Mouse (Mus musculus): ENCODE results near the gene Unc45b.
"Not testable (repeated sequence)": the region's sequence is repeated elsewhere in the genome, so short reads cannot be mapped to it uniquely, and the experiment has no call there.

Unc45b gene

DNA sequence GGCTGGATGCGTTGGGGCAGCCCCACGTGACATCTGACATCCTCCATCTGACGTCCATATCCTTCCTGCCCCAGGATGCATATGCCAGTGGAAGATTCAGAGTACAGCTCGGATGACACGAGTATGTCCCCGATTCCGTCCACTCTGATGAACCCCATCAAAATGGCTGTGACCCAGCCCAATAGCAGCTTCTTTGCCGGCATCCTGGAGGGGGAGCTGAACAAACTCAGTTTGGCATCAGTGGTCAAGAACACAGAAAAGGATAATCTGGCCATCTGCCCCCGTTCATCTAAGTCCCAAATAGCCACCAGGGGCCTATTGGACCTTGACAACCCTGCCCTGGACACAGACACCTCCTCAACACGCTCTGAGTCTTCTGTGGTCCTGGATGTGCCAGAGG, 12.9 kb upstream of the Unc45b start:
- DNase-seq (ENCODE audit: low spot score), result no peak

DNA sequence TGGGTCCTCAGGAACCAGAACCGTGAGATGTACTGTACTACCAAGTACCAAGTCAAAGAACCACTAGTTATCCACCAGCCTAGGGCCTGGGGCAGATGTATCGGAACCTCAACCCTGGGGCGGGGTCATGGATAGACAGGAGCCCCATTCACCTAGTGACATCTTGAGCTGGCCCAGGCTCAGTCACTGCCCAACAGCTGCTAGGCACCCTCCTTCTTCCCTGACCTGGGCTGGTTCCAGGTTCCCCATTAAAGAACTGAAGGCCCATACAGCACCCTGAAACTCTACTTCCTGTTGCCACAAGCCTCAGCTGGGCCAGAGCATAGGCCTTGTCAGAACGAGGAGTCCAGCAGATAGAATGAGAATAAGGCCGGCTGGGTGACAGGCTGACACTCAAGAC, 10.6 kb upstream of the Unc45b start:
- no peak for DNase-seq (ENCODE audit: low spot score)

DNA sequence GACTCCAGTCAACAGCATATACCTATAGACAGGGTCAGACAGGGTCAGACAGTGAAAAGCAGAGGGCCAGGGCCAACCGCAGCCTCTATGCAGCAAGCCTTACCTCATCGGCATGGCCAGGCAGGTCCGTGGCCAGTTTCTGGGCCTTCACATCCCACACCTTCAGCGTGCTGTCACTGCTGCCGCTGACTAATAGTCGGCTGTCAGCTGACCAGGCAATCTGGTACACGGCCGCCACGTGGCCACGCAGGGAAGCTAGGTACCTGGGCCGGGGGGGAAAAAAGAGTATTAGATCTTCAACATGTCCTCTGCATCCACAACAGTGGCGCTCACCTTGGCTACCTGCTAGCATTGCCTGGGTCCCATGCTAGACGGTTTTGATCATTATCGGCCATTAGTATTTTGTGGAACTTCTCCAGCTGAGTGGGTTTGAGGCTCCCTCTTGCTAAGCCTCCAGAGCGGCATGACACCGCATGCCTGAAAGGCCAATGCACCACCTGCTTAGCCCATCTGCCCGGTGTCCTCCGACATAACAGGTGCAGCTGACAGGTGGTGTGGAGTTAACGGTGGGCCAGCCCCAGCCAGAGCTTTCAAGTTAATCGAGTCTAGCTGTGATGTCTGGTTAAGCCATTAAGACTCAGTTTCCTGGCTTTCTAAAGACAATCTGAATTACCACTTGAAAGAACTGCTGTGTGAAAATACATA, 8.6 kb upstream of the Unc45b start:
- no peak for DNase-seq (ENCODE audit: low spot score)

DNA sequence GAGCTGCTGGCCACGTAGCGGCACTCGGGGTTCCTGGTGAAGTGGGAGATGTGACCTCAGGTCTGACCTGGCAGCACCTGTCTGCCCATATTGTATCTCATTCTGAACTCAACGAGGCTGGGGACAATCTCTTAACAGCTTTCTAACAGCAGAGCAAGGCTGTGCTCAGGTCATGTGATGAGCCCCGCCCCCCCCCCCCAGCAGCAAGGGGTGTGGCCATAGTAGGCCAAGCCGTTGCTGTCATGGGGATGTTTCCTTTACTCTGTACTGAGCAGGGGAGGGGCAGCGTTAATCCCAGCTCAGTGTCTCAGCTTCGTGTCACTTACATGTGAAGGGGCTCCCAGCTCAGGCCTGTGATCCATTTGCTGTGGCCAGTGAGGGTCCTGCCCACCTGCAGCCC, 5.4 kb upstream of the Unc45b start:
- DNase-seq (ENCODE audit: low spot score), result no peak

DNA sequence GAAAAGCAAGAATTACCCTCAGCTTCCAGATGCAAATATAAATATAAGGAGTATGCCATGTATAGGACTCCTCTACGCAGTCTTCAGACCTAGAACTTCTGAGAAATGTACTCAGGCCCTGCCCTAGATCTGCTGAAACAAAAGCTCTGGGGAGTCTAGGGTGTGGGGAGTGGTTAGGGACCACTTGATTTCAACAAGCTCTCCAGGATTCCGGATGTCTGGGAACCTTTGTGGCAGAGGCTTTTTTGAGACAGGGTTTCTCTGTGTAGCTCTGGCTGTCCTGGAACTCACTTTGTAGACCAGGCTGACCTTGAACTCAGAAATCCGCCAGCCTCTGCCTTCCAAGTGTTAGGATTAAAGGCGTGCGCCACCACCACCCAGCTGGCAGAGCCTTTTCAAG, 4.5 kb upstream of the Unc45b start:
- DNase-seq (ENCODE audit: low spot score), result no peak

DNA sequence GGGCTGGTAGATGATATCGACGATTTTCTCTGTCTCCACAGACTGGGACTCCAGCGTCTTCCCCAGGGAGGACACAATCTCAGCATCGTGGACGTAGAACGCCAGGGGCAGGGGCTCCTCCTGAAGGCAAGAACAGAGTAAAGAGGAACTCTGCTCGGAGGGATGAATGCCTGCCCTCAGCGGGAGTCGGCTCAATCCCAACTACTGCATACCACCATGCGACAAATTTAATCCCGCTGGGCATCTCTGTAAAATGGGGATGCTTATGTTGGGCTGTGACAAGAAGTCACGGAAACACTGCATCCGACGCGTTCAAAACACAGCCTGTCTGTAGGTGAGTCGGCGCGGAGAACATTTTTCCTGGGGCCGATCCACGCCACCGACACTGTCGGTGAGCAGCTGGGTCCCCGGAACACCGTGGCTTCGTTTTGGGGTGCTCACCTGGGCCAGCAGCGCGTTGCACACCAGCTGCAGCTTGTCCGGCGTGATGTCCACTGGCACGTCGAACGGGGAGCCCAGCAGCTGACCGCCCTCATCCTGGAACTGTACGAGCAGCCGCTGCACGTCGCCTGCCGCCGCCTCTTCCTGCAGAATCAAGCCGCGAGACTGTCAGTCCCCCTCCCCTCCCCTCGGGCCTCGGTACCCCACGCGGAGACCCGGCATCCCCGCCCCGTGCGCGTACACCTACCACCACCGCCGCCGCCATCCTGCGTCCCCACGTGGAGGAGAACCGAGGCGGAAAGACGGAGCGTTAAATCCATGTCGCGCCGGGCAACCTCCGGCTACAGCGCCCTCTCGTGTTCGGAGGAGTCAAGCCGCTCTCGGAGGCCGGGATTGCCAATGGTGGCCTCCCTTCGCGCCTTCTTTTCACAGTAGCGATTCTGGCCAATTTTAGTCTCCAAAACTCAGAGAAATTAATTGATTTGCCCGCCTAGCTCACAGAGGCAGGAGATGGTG, 2.4 kb upstream of the Unc45b start, which contains the start of gene Nle1:
Gene Nle1, minus strand, starts transcription at position 761 of the 957 bp plus-strand sequence.
- DNase-seq (ENCODE audit: low spot score), result peak; percentile 84

DNA sequence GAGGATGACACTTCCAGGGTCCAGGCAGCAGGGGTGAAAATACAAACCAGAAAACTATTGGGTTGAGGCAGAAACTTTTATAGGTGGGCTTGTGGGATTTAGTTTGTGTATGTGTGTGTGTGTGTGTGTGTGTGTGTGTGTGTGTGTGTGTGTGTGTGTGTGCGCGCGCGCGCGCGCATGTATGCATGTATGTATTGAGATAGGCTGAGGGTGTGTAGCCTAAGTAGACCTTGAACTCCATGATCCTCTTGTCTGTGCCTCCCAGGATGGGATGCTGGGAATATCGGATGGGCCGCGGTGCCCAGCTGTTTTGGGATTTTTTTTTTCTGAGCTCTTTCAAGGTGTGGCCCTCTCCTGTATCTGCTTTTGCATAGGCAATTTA, 1.8 kb upstream of the Unc45b start:
- DNase-seq (ENCODE audit: low spot score), result no peak

DNA sequence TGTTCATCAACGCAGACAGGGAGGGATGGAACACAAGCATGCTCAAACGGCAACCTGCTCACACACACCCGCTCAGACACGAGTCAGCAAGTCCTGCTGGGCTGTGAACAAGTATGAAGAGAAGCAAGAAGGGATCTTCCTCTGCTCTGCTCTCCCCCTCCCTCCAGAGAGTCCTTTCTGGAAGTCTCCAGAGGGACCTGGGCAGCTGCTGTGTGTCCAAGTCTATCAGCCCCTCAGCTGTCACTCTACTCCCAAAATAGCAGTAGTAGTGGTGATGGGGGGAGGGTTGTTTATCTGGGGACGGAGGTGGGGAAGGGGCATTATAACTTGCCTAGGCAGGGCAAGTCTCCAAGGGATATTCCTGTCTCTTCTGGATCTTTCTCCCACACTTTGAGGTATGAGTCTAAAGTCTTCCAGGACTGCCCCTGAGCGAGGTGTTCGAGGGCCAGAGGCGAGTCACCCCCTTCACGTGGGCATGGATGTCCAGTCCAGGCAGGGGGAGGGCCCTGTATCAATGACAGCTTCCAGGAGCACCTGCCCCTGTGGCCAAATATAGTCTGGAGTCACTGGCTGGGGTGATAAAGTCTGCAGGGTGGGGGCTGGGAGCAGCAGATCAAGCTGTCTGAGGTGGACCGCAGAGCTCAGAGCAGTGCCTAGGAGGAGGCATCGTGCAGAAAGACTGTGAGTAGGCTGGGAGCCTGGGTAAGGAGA, 484 bp downstream of the Unc45b start:
- DNase-seq (ENCODE audit: low spot score), result no peak

DNA sequence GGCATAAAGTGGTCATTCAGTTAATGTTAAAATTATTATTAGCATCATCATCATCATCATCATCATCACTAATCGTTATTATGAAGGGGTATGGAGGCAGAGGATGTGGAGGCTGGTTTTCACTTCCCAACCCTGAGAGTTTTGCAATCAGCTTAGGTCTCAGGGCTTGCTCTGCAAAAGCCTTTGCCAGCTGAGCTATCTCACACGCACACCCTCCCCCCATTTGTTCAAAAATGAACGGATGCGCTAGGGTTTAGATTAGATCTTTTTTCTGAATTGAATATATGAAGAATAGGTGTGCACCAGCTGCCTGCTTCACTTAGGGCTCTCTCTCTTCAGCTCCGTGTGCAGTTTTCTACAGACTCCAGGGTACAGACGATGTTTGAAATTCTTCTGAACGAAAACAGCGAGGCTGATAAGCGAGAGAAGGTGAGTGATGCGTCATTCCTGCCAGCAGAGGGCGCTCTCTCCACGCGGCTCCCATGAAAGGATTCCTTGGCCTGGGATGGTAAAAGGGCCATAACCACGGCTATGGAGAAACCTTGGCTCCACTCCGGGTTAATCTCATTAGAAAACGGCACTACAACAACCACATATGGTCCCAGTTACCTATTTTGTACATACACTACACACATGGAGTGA, 4.5 kb downstream of the Unc45b start:
- DNase-seq (ENCODE audit: low spot score), result peak; percentile 21

DNA sequence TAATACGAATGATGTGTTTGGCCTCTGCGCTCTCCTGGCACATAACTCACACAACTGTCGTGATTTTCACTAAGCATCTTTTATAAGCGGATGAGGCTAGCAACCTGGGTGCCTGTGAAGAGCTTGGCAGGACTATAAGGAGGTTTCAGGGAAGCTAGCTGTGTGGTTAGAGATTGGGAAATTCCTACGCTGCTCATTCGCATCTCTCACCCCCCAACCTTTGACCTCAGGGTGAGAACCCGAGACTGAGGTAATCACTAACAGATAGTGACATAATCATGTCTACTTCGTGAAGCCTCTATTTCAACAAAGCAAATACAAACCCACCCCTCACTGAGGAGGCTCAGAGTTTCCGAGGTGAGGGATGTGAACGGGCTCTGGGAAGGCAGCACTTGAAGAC, 10.4 kb downstream of the Unc45b start:
- DNase-seq (ENCODE audit: low spot score), result no peak

DNA sequence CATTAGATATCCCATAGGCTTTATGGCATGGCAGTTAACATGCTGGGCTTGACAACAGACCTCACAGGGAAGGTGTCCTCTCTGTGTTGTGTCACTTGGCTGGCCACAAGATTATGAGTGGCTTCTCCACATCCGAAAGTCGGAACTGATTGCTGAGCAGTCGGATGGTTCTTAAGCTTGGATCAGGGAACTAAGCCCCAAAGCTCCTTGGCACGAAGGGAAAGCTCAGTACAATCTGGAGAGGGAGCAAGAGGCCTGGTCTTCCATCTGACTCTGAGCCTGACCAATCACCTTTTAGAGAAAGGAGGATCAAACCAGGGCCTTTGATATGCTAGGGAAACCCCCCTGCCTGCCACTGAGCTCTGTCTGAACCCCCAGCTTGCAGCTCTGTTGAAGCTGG, 11.3 kb downstream of the Unc45b start:
- DNase-seq (ENCODE audit: low spot score), result no peak

DNA sequence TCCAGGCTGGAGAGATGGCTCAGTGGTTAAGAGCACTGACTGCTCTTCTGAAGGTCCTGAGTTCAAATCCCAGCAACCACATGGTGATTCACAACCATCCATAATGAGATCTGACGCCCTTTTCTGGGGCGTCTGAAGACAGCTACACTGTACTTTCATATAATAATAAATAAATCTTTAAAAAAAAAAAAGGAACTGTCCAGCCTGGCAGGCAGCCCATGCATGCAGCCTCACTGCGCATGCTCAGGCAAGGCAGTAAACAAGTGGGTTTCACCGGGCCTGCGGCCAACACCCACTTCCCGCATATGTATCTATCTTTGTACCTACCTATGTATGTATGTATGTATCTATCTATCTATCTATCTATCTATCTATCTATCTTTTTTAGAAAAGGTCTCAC, 13.6 kb downstream of the Unc45b start:
- not testable (repeated sequence) for DNase-seq (ENCODE audit: low spot score)

DNA sequence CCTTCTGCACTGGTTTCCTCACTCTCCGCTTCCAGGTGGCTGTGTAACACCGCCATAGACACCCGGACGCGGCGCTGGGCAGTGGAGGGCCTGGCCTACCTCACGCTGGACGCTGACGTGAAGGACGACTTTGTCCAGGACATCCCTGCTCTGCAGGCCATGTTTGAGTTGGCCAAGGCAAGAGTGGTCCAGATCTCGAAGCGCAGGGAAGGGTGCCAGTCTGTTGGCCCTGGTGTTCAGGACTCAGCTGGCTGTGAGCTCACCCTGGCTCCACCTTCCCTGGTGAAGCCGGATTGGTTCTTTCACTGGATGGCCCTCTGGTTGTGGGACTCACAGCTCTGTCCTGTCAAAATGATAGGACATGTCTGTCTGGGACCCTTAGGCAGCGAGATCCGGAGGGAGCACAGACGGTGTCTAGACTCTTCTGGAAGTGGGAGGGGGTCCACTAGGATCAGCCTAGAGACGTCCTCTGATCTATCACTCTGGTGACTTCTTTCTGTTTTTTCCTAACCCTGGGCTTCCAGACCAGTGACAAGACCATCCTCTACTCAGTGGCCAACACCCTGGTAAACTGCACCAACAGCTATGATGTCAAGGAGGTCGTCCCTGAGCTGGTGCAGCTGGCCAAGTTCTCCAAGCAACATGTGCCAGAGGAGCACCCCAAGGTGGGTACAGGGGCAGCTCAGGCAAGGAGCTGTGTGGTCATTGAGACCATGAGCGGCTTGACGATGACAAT, 18.7 kb downstream of the Unc45b start:
- no peak for DNase-seq (ENCODE audit: low spot score)

DNA sequence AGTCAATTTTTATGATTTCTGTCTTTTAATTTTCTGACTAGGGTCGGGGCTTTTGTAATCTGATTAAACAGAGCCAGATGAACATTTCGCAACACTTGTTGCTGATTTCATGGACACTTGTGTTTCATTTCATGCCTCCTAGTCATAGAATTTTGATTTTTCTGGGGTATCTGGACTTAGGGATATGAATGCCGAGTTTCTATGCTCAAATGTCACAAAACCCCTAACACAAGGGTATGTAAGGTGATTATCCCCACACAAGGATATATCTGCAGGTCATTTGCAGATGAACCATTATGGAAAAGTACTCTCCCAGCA, 19.2 kb downstream of the Unc45b start:
- no peak for DNase-seq (ENCODE audit: low spot score)

DNA sequence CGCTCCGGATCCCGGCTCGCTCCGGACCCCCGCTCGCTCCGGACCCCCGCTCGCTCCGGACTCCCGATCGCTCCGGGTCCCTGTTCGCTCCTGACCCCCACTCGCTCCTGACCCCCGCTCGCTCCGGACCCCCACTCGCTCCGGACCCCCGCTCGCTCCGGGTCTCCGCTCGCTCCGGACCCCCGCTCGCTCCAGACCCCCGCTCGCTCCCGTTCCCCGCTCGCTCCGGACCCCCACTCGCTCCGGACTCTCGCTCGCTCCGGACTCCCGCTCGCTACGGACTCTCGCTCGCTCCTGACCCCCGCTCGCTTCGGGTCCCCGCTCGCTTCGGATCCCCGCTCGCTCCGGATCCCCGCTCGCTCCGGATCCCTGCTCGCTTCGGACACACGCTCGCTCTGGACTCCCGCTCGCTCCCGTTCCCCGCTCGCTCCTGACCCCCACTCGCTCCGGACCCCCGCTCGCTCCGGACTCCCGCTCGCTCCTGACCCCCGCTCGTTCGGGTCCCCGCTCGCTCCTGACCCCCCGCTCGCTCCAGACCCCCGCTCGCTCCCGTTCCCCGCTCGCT, 20.1 kb downstream of the Unc45b start:
- DNase-seq (ENCODE audit: low spot score), result not testable (repeated sequence)

DNA sequence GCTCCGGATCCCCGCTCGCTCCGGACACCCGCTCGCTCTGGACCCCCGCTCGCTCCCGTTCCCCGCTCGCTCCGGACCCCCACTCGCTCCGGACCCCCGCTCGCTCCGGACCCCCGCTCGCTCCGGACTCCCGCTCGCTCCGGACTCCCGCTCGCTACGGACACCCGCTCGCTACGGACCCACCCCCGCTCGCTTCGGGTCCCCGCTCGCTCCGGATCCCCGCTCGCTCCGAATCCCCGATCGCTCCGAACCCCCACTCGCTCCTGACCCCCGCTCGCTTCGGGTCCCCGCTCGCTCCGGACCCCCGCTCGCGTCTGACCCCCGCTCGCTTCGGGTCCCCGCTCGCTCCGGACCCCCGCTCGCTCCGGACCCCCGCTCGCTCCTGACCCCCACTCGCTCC, 20.8 kb downstream of the Unc45b start:
- not testable (repeated sequence) for DNase-seq (ENCODE audit: low spot score)

DNA sequence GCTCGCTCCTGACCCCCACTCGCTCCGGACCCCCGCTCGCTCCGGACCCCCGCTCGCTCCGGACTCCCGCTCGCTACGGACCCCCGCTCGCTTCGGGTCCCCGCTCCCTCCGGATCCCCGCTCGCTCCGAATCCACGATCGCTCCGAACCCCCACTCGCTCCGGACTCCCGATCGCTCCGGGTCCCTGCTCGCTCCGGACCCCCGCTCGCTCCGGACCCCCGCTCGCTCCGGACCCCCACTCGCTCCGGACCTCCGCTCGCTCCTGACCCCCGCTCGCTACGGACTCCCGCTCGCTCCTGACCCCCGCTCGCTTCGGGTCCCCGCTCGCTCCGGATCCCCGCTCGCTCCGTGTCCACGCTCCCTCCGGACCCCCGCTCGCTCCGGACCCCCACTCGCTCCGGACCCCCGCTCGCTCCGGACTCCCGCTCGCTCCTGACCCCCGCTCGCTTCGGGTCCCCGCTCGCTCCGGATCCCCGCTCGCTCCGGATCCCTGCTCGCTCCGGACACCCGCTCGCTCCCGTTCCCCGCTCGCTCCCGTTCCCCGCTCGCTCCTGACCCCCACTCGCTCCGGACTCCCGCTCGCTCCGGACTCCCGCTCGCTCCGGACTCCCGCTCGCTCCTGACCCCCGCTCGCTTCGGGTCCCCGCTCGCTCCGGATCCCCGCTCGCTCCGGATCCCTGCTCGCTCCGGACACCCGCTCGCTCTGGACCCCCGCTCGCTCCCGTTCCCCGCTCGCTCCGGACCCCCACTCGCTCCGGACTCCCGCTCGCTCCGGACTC, 21.5 kb downstream of the Unc45b start:
- not testable (repeated sequence) for DNase-seq (ENCODE audit: low spot score)

DNA sequence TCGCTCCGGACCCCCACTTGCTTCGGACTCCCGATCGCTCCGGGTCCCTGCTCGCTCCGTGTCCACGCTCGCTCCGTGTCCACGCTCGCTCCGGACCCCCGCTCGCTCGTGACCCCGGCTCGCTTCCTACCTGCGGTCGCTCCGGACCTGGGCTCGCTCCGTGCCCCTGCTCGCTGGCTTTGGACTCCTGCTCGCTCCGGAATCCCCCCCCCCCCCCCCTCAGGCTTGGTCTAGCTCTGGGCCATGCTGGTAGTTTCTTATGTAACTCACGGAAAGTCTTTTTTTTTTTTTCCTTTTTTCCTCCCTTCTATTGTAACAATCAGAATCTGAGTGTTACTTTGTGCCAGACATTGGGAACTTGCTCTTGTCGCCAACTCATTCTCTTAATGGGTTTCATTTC, 22.8 kb downstream of the Unc45b start:
- no peak for DNase-seq (ENCODE audit: low spot score)

DNA sequence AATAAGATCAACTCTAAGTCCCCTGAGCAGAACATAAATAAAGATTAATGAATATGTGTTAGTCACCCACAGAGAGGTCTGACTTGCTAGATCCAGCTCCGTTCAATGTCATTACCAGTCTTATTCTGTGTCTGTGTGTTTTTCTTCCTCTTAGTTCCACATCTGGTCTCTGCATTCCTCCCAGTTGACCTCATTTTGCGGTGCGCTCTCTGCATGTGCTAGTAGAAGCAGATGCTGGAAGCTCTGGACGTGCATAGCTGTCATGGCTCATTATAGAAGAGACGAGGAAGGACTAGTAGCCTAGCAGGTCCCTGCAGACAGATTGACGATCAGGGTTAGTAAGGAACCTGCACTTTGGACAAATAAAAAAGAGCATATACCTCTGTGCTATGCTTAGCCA, 33.0 kb downstream of the Unc45b start:
- DNase-seq (ENCODE audit: low spot score), result no peak

DNA sequence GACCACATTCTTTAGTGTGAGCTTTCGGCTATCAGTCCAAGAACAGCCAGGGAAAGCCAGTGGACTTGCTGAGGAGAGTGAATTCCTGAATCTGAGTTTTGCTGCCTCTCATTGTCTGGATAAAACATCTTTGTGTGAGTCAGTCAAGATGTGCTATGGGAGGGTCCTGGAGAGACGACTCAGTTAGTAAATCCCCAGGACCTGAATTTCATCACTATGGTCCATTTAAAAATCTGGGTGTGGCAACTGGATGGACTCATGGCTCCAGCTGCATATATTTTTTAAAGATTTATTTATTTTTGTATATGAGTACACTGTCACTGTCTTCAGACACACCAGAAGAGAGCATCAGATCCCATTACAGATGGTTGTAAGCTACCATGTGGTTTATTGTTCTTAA, 35.3 kb downstream of the Unc45b start:
- no peak for DNase-seq (ENCODE audit: low spot score)

DNA sequence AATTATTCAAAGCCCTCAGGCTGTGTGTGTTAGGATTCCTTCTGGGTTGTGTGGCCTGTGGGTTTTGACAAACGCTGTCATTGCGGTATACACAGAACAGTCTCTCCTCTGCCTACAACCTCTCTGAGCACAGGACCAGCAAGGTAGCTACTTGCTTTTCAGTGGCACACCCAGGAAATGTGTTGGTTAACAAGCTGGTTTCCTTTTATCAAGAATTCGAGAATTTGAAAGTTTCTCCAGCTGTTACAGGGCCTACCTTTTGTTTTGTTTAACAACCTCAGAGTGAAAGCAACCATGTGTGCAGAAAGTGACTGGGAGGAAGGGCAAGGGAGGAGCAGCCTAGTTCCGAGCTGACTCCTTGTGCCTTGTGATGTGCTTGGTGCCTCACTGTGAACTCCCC, 37.1 kb downstream of the Unc45b start:
- DNase-seq (ENCODE audit: low spot score), result no peak
